Mouse (Mus musculus): ENCODE results near the gene Epas1.
A peak's percentile ranks its signal among the peaks of the same experiment; 100 is the strongest.

Epas1 gene

GRCm38 (mm10) chr17:86829383-86830175, 76.1 kb downstream of the Epas1 start:
- DNase-seq, result no peak

- DNase-seq, result no peak
Observed at GRCm38 (mm10) chr17:86830893-86831292, 77.4 kb downstream of the Epas1 start.

GRCm38 (mm10) chr17:86832562-86833327, 79.2 kb downstream of the Epas1 start:
- DNase-seq, result peak; percentile 21 to 75

GRCm38 (mm10) chr17:86833945-86834344, 80.4 kb downstream of the Epas1 start:
- DNase-seq, result no peak

GRCm38 (mm10) chr17:86839308-86839707, 85.8 kb downstream of the Epas1 start:
- no peak for DNase-seq

GRCm38 (mm10) chr17:86850700-86851337, 97.3 kb downstream of the Epas1 start:
- DNase-seq, result no peak

- no peak for DNase-seq
Observed at GRCm38 (mm10) chr17:86851782-86852181, 98.3 kb downstream of the Epas1 start.

GRCm38 (mm10) chr17:86852591-86853031, 99.1 kb downstream of the Epas1 start:
- no peak for DNase-seq

GRCm38 (mm10) chr17:86870586-86870985, 117.1 kb downstream of the Epas1 start:
- no peak for DNase-seq

GRCm38 (mm10) chr17:86872643-86873042, 119.1 kb downstream of the Epas1 start:
- no peak for DNase-seq

- DNase-seq, result no peak
Observed at GRCm38 (mm10) chr17:86876940-86877339, 123.4 kb downstream of the Epas1 start.

- DNase-seq, result no peak
Observed at GRCm38 (mm10) chr17:86877747-86878146, 124.2 kb downstream of the Epas1 start.

- DNase-seq, result no peak
Observed at GRCm38 (mm10) chr17:86880056-86880455, 126.6 kb downstream of the Epas1 start.

- no peak for DNase-seq
Observed at GRCm38 (mm10) chr17:86880461-86881044, 127.1 kb downstream of the Epas1 start.

Data from kidney, postnatal 36 days (tissue).